In genomic region chr2:27764937-27765319, GRCm38 (mm10) we compare ENCODE assay signal across 8 mouse cellular contexts.
DNase-seq lines count a peak whose midpoint lies in the region; ATAC-seq and TF ChIP-seq lines count a peak whose summit lies in the region.

No protein-coding gene starts in this region.

- H3K27ac ChIP-seq in bone marrow, adult 2 months (ENCODE audit: control insufficient read depth, insufficient read depth, low read depth, low read length, poor library complexity) = no peak overlapping the region
- H3K27ac ChIP-seq in embryonic facial prominence, embryonic 14.5 days (replicated peaks; ENCODE audit: low read depth, low read length) = no peak overlapping the region
- H3K27ac ChIP-seq in heart, embryonic 11.5 days (ENCODE audit: low read depth, low read length) = no peak overlapping the region
- H3K27ac ChIP-seq in kidney, embryonic 16.5 days (ENCODE audit: low read length) = no peak overlapping the region
- no peak overlapping the region for H3K27ac ChIP-seq in liver, embryonic 12.5 days
- H3K27ac ChIP-seq in stomach, embryonic 14.5 days (ENCODE audit: low read length) = no peak overlapping the region

- no peak overlapping the region for H3K4me2 ChIP-seq in embryonic facial prominence, embryonic 14.5 days (ENCODE audit: low read depth, low read length)
- no peak overlapping the region for H3K4me2 ChIP-seq in heart, embryonic 11.5 days
- H3K4me2 ChIP-seq in kidney, embryonic 16.5 days (replicated peaks; ENCODE audit: low read depth, low read length) = no peak overlapping the region
- H3K4me2 ChIP-seq in liver, embryonic 12.5 days = no peak overlapping the region
- H3K4me2 ChIP-seq in stomach, embryonic 14.5 days (replicated peaks; ENCODE audit: low read depth, low read length) = no peak overlapping the region

- no peak overlapping the region for H3K4me3 ChIP-seq in bone marrow, adult 2 months (replicated peaks; ENCODE audit: control insufficient read depth, low read depth, low read length)
- H3K4me3 ChIP-seq in embryonic facial prominence, embryonic 14.5 days (ENCODE audit: low read depth, low read length) = no peak overlapping the region
- no peak overlapping the region for H3K4me3 ChIP-seq in heart, embryonic 11.5 days (ENCODE audit: low read depth, low read length)
- no peak overlapping the region for H3K4me3 ChIP-seq in kidney, embryonic 16.5 days (ENCODE audit: low read length)
- H3K4me3 ChIP-seq in liver, embryonic 12.5 days = no peak overlapping the region
- H3K4me3 ChIP-seq in stomach, embryonic 14.5 days (ENCODE audit: low read depth, low read length) = no peak overlapping the region

- TF ChIP-seq POLR2A in bone marrow, adult 2 months (IDR thresholded peaks at IDR 0.05; ENCODE audit: borderline replicate concordance, control insufficient read depth, low read depth, low read length) = no peak

- no peaks in the 10 kb centered on the region for H3K4me1 ChIP-seq in bone marrow, adult 2 months (ENCODE audit: control insufficient read depth, insufficient read depth, low read length)
- H3K4me1 ChIP-seq in embryonic facial prominence, embryonic 14.5 days (ENCODE audit: control insufficient read depth, insufficient read depth, low read length) = peaks cover 30% of the 10 kb centered on the region
- peaks cover 11% of the 10 kb centered on the region for H3K4me1 ChIP-seq in heart, embryonic 11.5 days (ENCODE audit: control insufficient read depth, insufficient read depth, low read length)
- H3K4me1 ChIP-seq in kidney, embryonic 16.5 days (ENCODE audit: insufficient read depth, low read length) = peaks cover 10% of the 10 kb centered on the region
- peaks cover 12% of the 10 kb centered on the region; the same call in 1 of the 2 replicates for H3K4me1 ChIP-seq in liver, embryonic 12.5 days
- H3K4me1 ChIP-seq in stomach, embryonic 14.5 days (ENCODE audit: control insufficient read depth, insufficient read depth, low read length) = 0 out of 2 replicates have a peak, but pooled peaks cover 5% of the 10 kb centered on the region

- H3K27me3 ChIP-seq in embryonic facial prominence, embryonic 14.5 days (replicated peaks; ENCODE audit: control insufficient read depth, insufficient read depth, low read length) = no peaks in the 10 kb centered on the region
- peaks cover 17% of the 10 kb centered on the region for H3K27me3 ChIP-seq in heart, embryonic 11.5 days (ENCODE audit: control insufficient read depth, insufficient read depth, low read length)
- no peaks in the 10 kb centered on the region for H3K27me3 ChIP-seq in kidney, embryonic 16.5 days (ENCODE audit: insufficient read depth, low read length)
- H3K27me3 ChIP-seq in liver, embryonic 12.5 days (replicated peaks) = peaks cover 11% of the 10 kb centered on the region; the same call in 1 of the 2 replicates
- H3K27me3 ChIP-seq in stomach, embryonic 14.5 days (ENCODE audit: control insufficient read depth, insufficient read depth, low read length) = no peaks in the 10 kb centered on the region

- peak; percentile 78 for ATAC-seq in embryonic facial prominence, embryonic 14.5 days (ENCODE audit: low read depth)
- peak; percentile 55 for ATAC-seq in heart, embryonic 11.5 days (replicated peaks; ENCODE audit: insufficient number of reproducible peaks, low FRiP score, low TSS enrichment)
- ATAC-seq in kidney, embryonic 16.5 days (ENCODE audit: low FRiP score, low TSS enrichment) = peak; percentile 77
- ATAC-seq in liver, embryonic 12.5 days = 0 out of 2 replicates have a peak, but pooled peaks have one; percentile 18
- ATAC-seq in stomach, embryonic 14.5 days (ENCODE audit: insufficient number of reproducible peaks, insufficient read depth, low FRiP score, low read depth) = peak; percentile 61; the same call in 1 of the 2 replicates

- TF ChIP-seq CTCF in bone marrow, adult 2 months (IDR thresholded peaks at IDR 0.05; ENCODE audit: control insufficient read depth, insufficient read depth, low read length) = peak; percentile 83

- peaks cover 21% of the 10 kb centered on the region for H3K36me3 ChIP-seq in embryonic facial prominence, embryonic 14.5 days (ENCODE audit: control insufficient read depth, insufficient read depth, low read length)
- H3K36me3 ChIP-seq in heart, embryonic 11.5 days (ENCODE audit: control insufficient read depth, insufficient read depth, low read length) = peaks cover 8% of the 10 kb centered on the region
- H3K36me3 ChIP-seq in kidney, embryonic 16.5 days (ENCODE audit: insufficient read depth, low read length) = peaks cover 6% of the 10 kb centered on the region
- peaks cover 20% of the 10 kb centered on the region for H3K36me3 ChIP-seq in liver, embryonic 12.5 days
- peaks cover 3% of the 10 kb centered on the region; the same call in 1 of the 2 replicates for H3K36me3 ChIP-seq in stomach, embryonic 14.5 days (ENCODE audit: control insufficient read depth, insufficient read depth, low read length)

- peak; percentile 81 to 82 for DNase-seq in B cell, adult 2 months
- DNase-seq in embryonic facial prominence, embryonic 14.5 days (ENCODE audit: low spot score) = peak; percentile 88
- peak; percentile 91 for DNase-seq in neural tube, embryonic 10.5 days (ENCODE audit: extremely low spot score, low spot score)

- 39% methylated on average over 3 of the region's 3 CpGs for WGBS in bone marrow, adult 2 months
- 21% methylated on average over 3 of the region's 3 CpGs for WGBS in embryonic facial prominence, embryonic 14.5 days
- 27% methylated on average over 3 of the region's 3 CpGs for WGBS in heart, embryonic 11.5 days (ENCODE audit: insufficient replicate concordance)
- WGBS in kidney, embryonic 16.5 days = 23% methylated on average over 3 of the region's 3 CpGs
- 23% methylated on average over 3 of the region's 3 CpGs for WGBS in liver, embryonic 12.5 days (ENCODE audit: insufficient replicate concordance)
- 26% methylated on average over 3 of the region's 3 CpGs for WGBS in stomach, embryonic 14.5 days

- H3K9me3 ChIP-seq in embryonic facial prominence, embryonic 14.5 days (ENCODE audit: control insufficient read depth, low read length) = no peaks in the 10 kb centered on the region
- H3K9me3 ChIP-seq in heart, embryonic 11.5 days (replicated peaks; ENCODE audit: control insufficient read depth, low read length) = no peaks in the 10 kb centered on the region
- H3K9me3 ChIP-seq in kidney, embryonic 16.5 days (ENCODE audit: low read length) = no peaks in the 10 kb centered on the region
- no peaks in the 10 kb centered on the region for H3K9me3 ChIP-seq in liver, embryonic 12.5 days (replicated peaks)
- no peaks in the 10 kb centered on the region for H3K9me3 ChIP-seq in stomach, embryonic 14.5 days (ENCODE audit: control insufficient read depth, low read depth, low read length)

- no peak overlapping the region for H3K9ac ChIP-seq in embryonic facial prominence, embryonic 14.5 days (ENCODE audit: low read depth, low read length)
- H3K9ac ChIP-seq in heart, embryonic 11.5 days (ENCODE audit: low read depth, low read length) = no peak overlapping the region
- H3K9ac ChIP-seq in kidney, embryonic 16.5 days (replicated peaks; ENCODE audit: low read length) = no peak overlapping the region
- H3K9ac ChIP-seq in liver, embryonic 12.5 days = no peak overlapping the region
- no peak overlapping the region for H3K9ac ChIP-seq in stomach, embryonic 14.5 days (replicated peaks; ENCODE audit: low read depth, low read length)

Comparison
In these comparisons a context has a peak if more than half of its experiments do, and no peak if none do; other contexts are left out.
1. ATAC-seq: peak in every context shown above with its lines; median percentile 78 in embryonic facial prominence, embryonic 14.5 days; 77 in kidney, embryonic 16.5 days; 61 in stomach, embryonic 14.5 days; 55 in heart, embryonic 11.5 days; 18 in liver, embryonic 12.5 days.